Mouse (Mus musculus) neural tube, embryonic 14.5 days (tissue): ENCODE measurements around the gene Ccdc73. TPM values are rescaled to one million over a fixed set of nuclear protein-coding genes. Genes with fewer than 3 reads are reported as not detected.

ENCODE experiments used
- ATAC-seq: fragments of 200-750 bp; cut with Nextera tagmentation; 2 replicates; pipeline ENCODE4 v1.8.0; 2017; ENCODE audit warnings: low read depth, mild to moderate bottlenecking, moderate TSS enrichment, moderate library complexity
- H3K27ac ChIP-seq: fragments of 300-500 bp; sonication (generic); 2 replicates; pipeline ENCODE4 v1.5.1; 2014; ENCODE audit warnings: low read depth, mild to moderate bottlenecking, control low read depth, low read length, moderate library complexity, mixed read lengths
- H3K27me3 ChIP-seq: fragments of 300-500 bp; sonication (generic); 2 replicates; pipeline ENCODE4 v1.6.1; 2014; ENCODE audit warnings: low read length; ENCODE audit not compliant: control insufficient read depth, insufficient read depth
- H3K36me3 ChIP-seq: fragments of 300-500 bp; sonication (generic); 2 replicates; pipeline ENCODE4 v1.6.1; 2014; ENCODE audit warnings: low read length, mixed read lengths; ENCODE audit not compliant: control insufficient read depth, insufficient read depth
- H3K4me1 ChIP-seq: fragments of 300-500 bp; sonication (generic); 2 replicates; pipeline ENCODE4 v1.6.1; 2014; ENCODE audit warnings: low read length; ENCODE audit not compliant: control insufficient read depth, insufficient read depth
- H3K4me2 ChIP-seq: fragments of 300-500 bp; sonication (generic); 2 replicates; pipeline ENCODE4 v1.6.1; 2014; ENCODE audit warnings: mild to moderate bottlenecking, low read depth, low read length, control low read depth
- H3K4me3 ChIP-seq: fragments of 300-500 bp; sonication (generic); 2 replicates; pipeline ENCODE4 v1.5.1; 2014; ENCODE audit warnings: low read depth, low read length, control low read depth, mixed read lengths
- H3K9ac ChIP-seq: fragments of 300-500 bp; sonication (generic); replicated peaks from 2 replicates; pipeline ENCODE4 v1.6.1; 2014; ENCODE audit warnings: low read depth, mild to moderate bottlenecking, control low read depth, low read length, mixed read lengths
- H3K9me3 ChIP-seq: fragments of 300-500 bp; sonication (generic); 2 replicates; pipeline ENCODE4 v1.6.1; 2016; ENCODE audit warnings: low read length; ENCODE audit not compliant: control insufficient read depth
- WGBS: fragments of 180-500 bp; shearing (Covaris S2); extraction: QIAGEN DNeasy Blood & Tissue Kit; methylation state at CpG from one replicate; pipeline ENCODE4 v1.1.7; 2014; 5-methylcytosine and 5-hydroxymethylcytosine counted together
- polyA plus RNA-seq: library from polyadenylated mRNA; unstranded; fragments of >200 nt; fragmentation: Nextera tagmentation; extraction: Ambion mirVana; gene quantifications from 2 replicates; pipeline ENCODE4 v1.2.1, GENCODE M21; 2014

Gene Ccdc73
- polyA plus RNA-seq, 1 experiment from 2014 or later = 9.7 TPM

DNA sequence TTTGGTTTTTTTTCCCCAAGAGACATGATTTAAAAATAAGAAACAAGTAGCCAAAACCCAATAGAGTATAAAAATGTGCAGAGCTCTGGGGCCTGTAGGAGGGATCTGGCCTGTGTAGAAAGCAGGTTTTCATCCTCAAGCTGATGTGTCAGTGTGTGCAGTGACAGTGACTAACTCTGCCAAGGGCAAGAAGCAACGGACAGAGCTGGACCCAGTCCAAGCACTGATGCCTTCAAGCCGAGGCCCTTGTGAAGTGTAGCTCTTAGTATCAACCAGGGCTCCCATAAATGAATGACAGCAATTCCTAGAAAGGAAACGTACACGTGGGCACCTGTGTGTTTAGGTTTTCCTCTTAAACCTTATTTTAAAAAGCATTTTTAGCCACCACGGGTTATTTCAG, 161.2 kb downstream of the Ccdc73 start:
- 71% methylated on average over 5 of the region's 5 CpGs for whole genome bisulfite sequencing
- H3K4me1 ChIP-seq = no peaks in the 10 kb centered on the region

GRCm38 (mm10) chr2:105030505-105030904, 162.9 kb downstream of the Ccdc73 start:
- Histone ChIP-seq H3K4me2 (no peak overlapping the region), H3K4me3 (no peak overlapping the region), H3K9ac (no peak overlapping the region), H3K27me3 (no peaks in the 10 kb centered on the region), H3K27ac (no peak overlapping the region), H3K9me3 (no peaks in the 10 kb centered on the region), H3K36me3 (no peaks in the 10 kb centered on the region), H3K4me1 (no peaks in the 10 kb centered on the region)
- ATAC-seq = no peak
- WGBS = 93% methylated on average over 5 of the region's 5 CpGs

More for the DNA sequence above, 161.2 kb downstream of the Ccdc73 start:
- no peak overlapping the region for H3K4me2 ChIP-seq
- no peak overlapping the region for H3K4me3 ChIP-seq
- H3K9me3 ChIP-seq = no peaks in the 10 kb centered on the region
- H3K36me3 ChIP-seq = no peaks in the 10 kb centered on the region
- H3K27me3 ChIP-seq = no peaks in the 10 kb centered on the region
- H3K9ac ChIP-seq = no peak overlapping the region
- H3K27ac ChIP-seq = no peak overlapping the region
- ATAC-seq = no peak

GRCm38 (mm10) chr2:105034084-105034483, 166.5 kb downstream of the Ccdc73 start:
- Histone ChIP-seq H3K4me1 (no peaks in the 10 kb centered on the region), H3K27ac (no peak overlapping the region), H3K9ac (no peak overlapping the region), H3K36me3 (no peaks in the 10 kb centered on the region), H3K9me3 (no peaks in the 10 kb centered on the region), H3K27me3 (no peaks in the 10 kb centered on the region), H3K4me3 (no peak overlapping the region), H3K4me2 (no peak overlapping the region)
- 47% methylated on average over 3 of the region's 3 CpGs for WGBS
- ATAC-seq = no peak

DNA sequence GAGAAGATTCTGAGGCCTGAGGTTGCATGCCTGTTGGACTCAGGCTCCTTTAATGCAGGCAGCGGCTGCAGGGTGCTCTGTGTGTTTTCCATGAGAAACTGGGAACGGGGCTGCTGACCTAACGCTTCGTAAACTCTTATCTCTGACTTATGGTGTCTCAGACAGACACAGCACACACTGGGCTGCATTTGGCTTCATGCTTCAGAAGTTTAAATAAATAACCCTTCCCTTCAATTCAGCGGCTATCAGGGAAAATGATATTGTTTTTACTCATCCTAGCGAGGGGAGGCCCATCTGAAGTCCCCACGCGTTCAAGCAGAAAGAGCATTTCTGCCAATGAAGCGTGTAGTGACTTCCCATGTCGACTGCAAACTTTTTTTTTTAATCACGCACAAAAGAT, 168.4 kb downstream of the Ccdc73 start:
- Histone ChIP-seq H3K4me2 (no peak overlapping the region), H3K4me1 (no peaks in the 10 kb centered on the region), H3K4me3 (no peak overlapping the region), H3K36me3 (no peaks in the 10 kb centered on the region), H3K27ac (no peak overlapping the region), H3K27me3 (no peaks in the 10 kb centered on the region), H3K9ac (no peak overlapping the region), H3K9me3 (no peaks in the 10 kb centered on the region)
- ATAC-seq = no peak
- 37% methylated on average over 11 of the region's 11 CpGs for WGBS

GRCm38 (mm10) chr2:105036401-105037070, 168.9 kb downstream of the Ccdc73 start:
- Histone ChIP-seq H3K4me1 (no peaks in the 10 kb centered on the region), H3K27ac (no peak overlapping the region), H3K9ac (no peak overlapping the region), H3K9me3 (no peaks in the 10 kb centered on the region), H3K36me3 (no peaks in the 10 kb centered on the region), H3K4me2 (no peak overlapping the region), H3K27me3 (no peaks in the 10 kb centered on the region), H3K4me3 (no peak overlapping the region)
- WGBS = 53% methylated on average over 11 of the region's 11 CpGs
- ATAC-seq = no peak

DNA sequence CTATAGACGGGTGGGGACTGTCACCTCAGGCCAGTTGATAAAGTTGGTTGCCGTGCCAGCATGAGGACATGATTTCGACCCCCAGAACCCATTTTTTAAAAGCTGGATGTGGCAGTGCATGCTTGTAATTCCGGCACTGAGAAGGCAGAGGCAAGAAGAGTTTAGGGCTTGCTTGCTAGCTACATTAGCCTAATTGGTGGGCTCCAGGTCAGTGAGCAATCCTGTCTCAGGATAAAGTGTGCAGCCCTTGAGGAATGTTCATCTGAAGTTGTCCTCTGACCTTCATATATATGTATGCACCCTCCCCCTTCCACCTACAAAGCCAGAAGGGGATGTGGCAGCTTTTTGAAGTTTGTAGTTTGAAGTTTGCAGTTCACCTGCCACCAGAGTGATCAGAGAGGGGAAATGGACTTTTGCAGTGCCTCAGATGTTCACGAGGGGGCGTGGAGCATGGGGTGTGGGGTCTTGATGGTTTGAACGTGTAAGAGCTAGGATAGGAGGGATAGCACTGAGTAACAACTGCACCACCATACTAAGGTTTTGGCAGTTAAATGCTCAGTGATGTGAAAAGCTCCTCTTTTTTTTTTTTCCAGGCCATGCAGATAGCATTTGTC, 170.5 kb downstream of the Ccdc73 start:
- Histone ChIP-seq H3K36me3 (no peaks in the 10 kb centered on the region), H3K9ac (no peak overlapping the region), H3K4me1 (no peaks in the 10 kb centered on the region), H3K9me3 (no peaks in the 10 kb centered on the region), H3K4me2 (no peak overlapping the region), H3K4me3 (no peak overlapping the region), H3K27ac (no peak overlapping the region), H3K27me3 (no peaks in the 10 kb centered on the region)
- 83% methylated on average over 7 of the region's 7 CpGs for WGBS
- no peak for ATAC-seq

- Histone ChIP-seq H3K4me1 (no peaks in the 10 kb centered on the region), H3K9ac (no peak overlapping the region), H3K4me3 (no peak overlapping the region), H3K27me3 (no peaks in the 10 kb centered on the region), H3K27ac (no peak overlapping the region), H3K9me3 (no peaks in the 10 kb centered on the region), H3K4me2 (no peak overlapping the region), H3K36me3 (no peaks in the 10 kb centered on the region)
- no peak for ATAC-seq
- 96% methylated on average over 5 of the region's 5 CpGs for WGBS
These were observed 171.3 kb downstream of the Ccdc73 start for GRCm38 (mm10) chr2:105038879-105039278.

GRCm38 (mm10) chr2:105040859-105041258, 173.3 kb downstream of the Ccdc73 start:
- Histone ChIP-seq H3K27ac (no peak overlapping the region), H3K4me2 (no peak overlapping the region), H3K9ac (no peak overlapping the region), H3K36me3 (no peaks in the 10 kb centered on the region), H3K9me3 (no peaks in the 10 kb centered on the region), H3K27me3 (no peaks in the 10 kb centered on the region), H3K4me1 (no peaks in the 10 kb centered on the region), H3K4me3 (no peak overlapping the region)
- ATAC-seq = no peak
- WGBS = 71% methylated on average over 4 of the region's 4 CpGs

DNA sequence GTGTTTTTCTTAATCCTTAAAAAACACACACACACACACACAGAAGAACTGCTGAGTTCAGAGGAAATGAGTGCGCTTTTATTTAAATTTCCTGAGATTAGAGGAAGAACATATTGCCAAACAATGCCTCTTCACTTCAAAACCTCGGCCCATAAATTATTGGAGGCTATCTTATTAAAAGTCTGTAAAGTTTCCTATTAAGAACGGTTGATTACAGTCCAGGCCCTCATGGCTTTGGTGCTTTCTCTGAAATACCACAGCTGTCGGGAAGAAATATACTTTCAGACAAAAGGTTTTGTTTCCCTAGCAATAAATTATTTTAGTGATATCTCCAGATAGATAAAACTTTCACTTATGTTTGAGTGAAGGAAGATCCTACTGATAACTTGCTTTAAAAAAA, 175.5 kb downstream of the Ccdc73 start:
- 23% methylated on average over 4 of the region's 4 CpGs for WGBS
- Histone ChIP-seq H3K27me3 (no peaks in the 10 kb centered on the region), H3K4me1 (no peaks in the 10 kb centered on the region), H3K36me3 (no peaks in the 10 kb centered on the region), H3K27ac (no peak overlapping the region), H3K9me3 (no peaks in the 10 kb centered on the region), H3K9ac (no peak overlapping the region), H3K4me2 (no peak overlapping the region), H3K4me3 (no peak overlapping the region)
- no peak for ATAC-seq
